Mouse (Mus musculus) liver, embryonic 11.5 days (tissue): ENCODE data around the gene Nudt17. TPM values are rescaled to one million over a fixed set of nuclear protein-coding genes. Genes with fewer than 3 reads are reported as not detected.
"Not testable (repeated sequence)": the region's sequence is repeated elsewhere in the genome, so short reads cannot be mapped to it uniquely, and the experiment has no call there.

Experiments used
- ATAC-seq: fragments of 200-750 bp; cut with Nextera tagmentation; replicated peaks from 2 replicates; pipeline ENCODE4 v1.8.0; 2017; ENCODE audit warnings: moderate number of reproducible peaks, mild to moderate bottlenecking, moderate TSS enrichment, moderate library complexity; ENCODE audit not compliant: low FRiP score
- DNase-seq: peaks from one replicate; pipeline ENCODE4 v3.0.0-alpha.2; 2017; ENCODE audit warnings: low spot score
- H3K27ac ChIP-seq: fragments of 300-500 bp; sonication (generic); 2 replicates; pipeline ENCODE4 v1.5.1; 2014; ENCODE audit warnings: mild to moderate bottlenecking, low read depth, low read length, control low read depth
- H3K27me3 ChIP-seq: fragments of 300-500 bp; sonication (generic); replicated peaks from 2 replicates; pipeline ENCODE4 v1.6.1; 2014; ENCODE audit warnings: low read length, mixed read lengths; ENCODE audit not compliant: control insufficient read depth, insufficient read depth
- H3K36me3 ChIP-seq: fragments of 300-500 bp; sonication (generic); 2 replicates; pipeline ENCODE4 v1.6.1; 2014; ENCODE audit warnings: mild to moderate bottlenecking, low read length, moderate library complexity, mixed read lengths; ENCODE audit not compliant: control insufficient read depth, insufficient read depth
- H3K4me1 ChIP-seq: fragments of 300-500 bp; sonication (generic); replicated peaks from 2 replicates; pipeline ENCODE4 v1.6.1; 2014; ENCODE audit warnings: low read length, mixed read lengths; ENCODE audit not compliant: control insufficient read depth, insufficient read depth
- H3K4me2 ChIP-seq: fragments of 300-500 bp; sonication (generic); 2 replicates; pipeline ENCODE4 v1.6.1; 2014; ENCODE audit warnings: mild to moderate bottlenecking, control low read depth, moderate library complexity
- H3K4me3 ChIP-seq: fragments of 300-500 bp; sonication (generic); 2 replicates; pipeline ENCODE4 v1.5.1; 2014; ENCODE audit warnings: low read depth, low read length, control low read depth
- H3K9ac ChIP-seq: fragments of 300-500 bp; sonication (generic); 2 replicates; pipeline ENCODE4 v1.6.1; 2014; ENCODE audit warnings: low read depth, low read length, control low read depth
- H3K9me3 ChIP-seq: fragments of 300-500 bp; sonication (generic); 2 replicates; pipeline ENCODE4 v1.6.1; 2016; ENCODE audit warnings: low read length, inconsistent platforms, mixed read lengths; ENCODE audit not compliant: control insufficient read depth
- WGBS: fragments of 180-500 bp; shearing (Covaris S2); extraction: QIAGEN DNeasy Blood & Tissue Kit; methylation state at CpG from one replicate; pipeline ENCODE4 v1.1.7; 2014; 5-methylcytosine and 5-hydroxymethylcytosine counted together
- polyA plus RNA-seq: library from polyadenylated mRNA; unstranded; fragments of >200 nt; fragmentation: Nextera tagmentation; extraction: Ambion mirVana; gene quantifications from 2 replicates; pipeline ENCODE4 v1.2.1, GENCODE M21; 2014

The Nudt17 gene
- polyA plus RNA-seq, 1 experiment from 2014 or later = 2.4 TPM

GRCm38 (mm10) chr3:96696766-96697732 lies 11.3 kb downstream of the Nudt17 start:
- Histone ChIP-seq H3K9ac (peak overlapping the region; percentile 84), H3K36me3 (no peaks in the 10 kb centered on the region), H3K4me1 (peaks cover 5% of the 10 kb centered on the region), H3K4me3 (peak overlapping the region; percentile 82), H3K4me2 (peak overlapping the region; percentile 77), H3K27ac (peak overlapping the region; percentile 88), H3K27me3 (no peaks in the 10 kb centered on the region), H3K9me3 (no peaks in the 10 kb centered on the region)
- ATAC-seq (peak; percentile 94), DNase-seq (peak; percentile 93)
- under 1% methylated on average over 81 of the region's 85 CpGs for WGBS

GRCm38 (mm10) chr3:96696198-96696765 lies 12.1 kb downstream of the Nudt17 start, which contains the start of gene Pias3:
Pias3 (plus strand) TSS chr3:96696384.
- peak; percentile 87 for DNase-seq
- peak within 1 kb of the TSS; percentile 77 for H3K4me2 ChIP-seq
- H3K4me1 ChIP-seq = peaks cover 5% of the 10 kb centered on the region
- H3K9ac ChIP-seq = peak within 1 kb of the TSS; percentile 84
- peak within 1 kb of the TSS; percentile 82 for H3K4me3 ChIP-seq
- peak; percentile 82 for ATAC-seq
- peak within 1 kb of the TSS; percentile 88 for H3K27ac ChIP-seq
- no peaks in the 10 kb centered on the region for H3K27me3 ChIP-seq
- no peaks in the 10 kb centered on the region for H3K9me3 ChIP-seq
- WGBS = under 1% methylated on average over 35 of the region's 35 CpGs
- H3K36me3 ChIP-seq = no peaks in the 10 kb centered on the region

DNA sequence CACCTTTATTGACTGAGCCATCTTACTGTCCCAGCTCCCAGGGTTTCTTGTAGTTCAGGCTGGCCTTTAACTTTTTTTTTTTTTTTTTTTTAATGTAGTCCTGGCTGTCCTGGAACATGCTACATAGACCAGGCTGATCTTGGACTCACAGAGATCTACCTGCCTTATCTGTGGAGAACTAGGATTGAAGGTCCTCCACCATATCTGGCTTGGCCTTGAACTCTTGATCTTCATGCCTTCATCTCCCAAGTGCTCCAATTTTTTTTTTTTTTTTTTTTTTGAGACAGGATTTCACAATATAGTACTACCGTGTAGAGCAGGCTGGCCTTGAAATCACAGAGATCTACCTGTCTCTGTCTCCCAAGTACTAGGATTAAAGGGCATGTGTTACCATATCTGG lies 14.8 kb downstream of the Nudt17 start:
- DNase-seq (no peak), ATAC-seq (no peak)
- Histone ChIP-seq H3K27ac (no peak overlapping the region), H3K4me2 (no peak overlapping the region), H3K9ac (no peak overlapping the region), H3K4me1 (peaks cover 5% of the 10 kb centered on the region), H3K9me3 (no peaks in the 10 kb centered on the region), H3K27me3 (no peaks in the 10 kb centered on the region; the same call in none of the 2 replicates), H3K36me3 (no peaks in the 10 kb centered on the region), H3K4me3 (no peak overlapping the region)
- WGBS = 72% methylated on average over 1 of the region's 1 CpGs

GRCm38 (mm10) chr3:96692506-96692905 lies 15.9 kb downstream of the Nudt17 start:
- no peaks in the 10 kb centered on the region for H3K9me3 ChIP-seq
- no peaks in the 10 kb centered on the region for H3K36me3 ChIP-seq
- H3K27ac ChIP-seq = no peak overlapping the region
- H3K4me1 ChIP-seq = peaks cover 1% of the 10 kb centered on the region
- no peak overlapping the region for H3K4me2 ChIP-seq
- no peak overlapping the region for H3K9ac ChIP-seq
- ATAC-seq (no peak), DNase-seq (no peak)
- no peaks in the 10 kb centered on the region; the same call in none of the 2 replicates for H3K27me3 ChIP-seq
- WGBS = 20% methylated on average over 3 of the region's 3 CpGs
- H3K4me3 ChIP-seq = no peak overlapping the region

- Histone ChIP-seq H3K9me3 (no peaks in the 10 kb centered on the region), H3K27ac (no peak overlapping the region), H3K4me1 (no peaks in the 10 kb centered on the region), H3K4me2 (no peak overlapping the region), H3K27me3 (peaks cover 4% of the 10 kb centered on the region), H3K4me3 (no peak overlapping the region), H3K9ac (no peak overlapping the region), H3K36me3 (no peaks in the 10 kb centered on the region)
- ATAC-seq (no peak), DNase-seq (no peak)
- WGBS = 45% methylated on average over 3 of the region's 3 CpGs
Measured at GRCm38 (mm10) chr3:96690298-96690697, 18.1 kb downstream of the Nudt17 start.

GRCm38 (mm10) chr3:96688854-96689253 lies 19.5 kb downstream of the Nudt17 start:
- 75% methylated on average over 11 of the region's 11 CpGs for WGBS
- ATAC-seq (no peak), DNase-seq (no peak)
- Histone ChIP-seq H3K36me3 (no peaks in the 10 kb centered on the region), H3K27me3 (peaks cover 18% of the 10 kb centered on the region), H3K4me1 (no peaks in the 10 kb centered on the region; the same call in 1 of the 2 replicates), H3K9ac (no peak overlapping the region), H3K27ac (no peak overlapping the region), H3K4me3 (no peak overlapping the region), H3K4me2 (no peak overlapping the region), H3K9me3 (no peaks in the 10 kb centered on the region)

- not testable (repeated sequence) for H3K9me3 ChIP-seq, H3K36me3 ChIP-seq, H3K27ac ChIP-seq, H3K4me3 ChIP-seq, H3K9ac ChIP-seq, H3K4me2 ChIP-seq, H3K4me1 ChIP-seq, ATAC-seq, DNase-seq
- WGBS = 87% methylated on average over 5 of the region's 5 CpGs
- peaks cover 30% of the 10 kb centered on the region for H3K27me3 ChIP-seq
Measured at GRCm38 (mm10) chr3:96686057-96686456, 22.3 kb downstream of the Nudt17 start.

DNA sequence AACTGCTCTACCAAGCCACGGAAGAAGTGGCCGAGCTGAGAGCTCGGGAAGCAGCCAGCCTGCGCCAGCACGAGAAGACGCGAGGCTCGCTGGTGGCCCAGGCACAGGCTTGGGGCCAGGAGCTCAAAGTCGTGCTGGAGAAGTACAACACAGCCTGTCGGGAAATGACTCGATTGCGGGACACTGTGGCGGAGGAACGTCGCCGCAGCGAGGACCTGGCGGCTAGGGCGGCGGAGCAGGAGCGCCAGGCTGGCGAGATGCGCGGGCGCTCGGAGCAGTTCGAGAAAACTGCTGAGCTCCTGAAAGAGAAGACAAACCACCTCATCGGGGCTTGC lies 23.6 kb downstream of the Nudt17 start:
- Histone ChIP-seq H3K27me3 (peaks cover 41% of the 10 kb centered on the region), H3K9me3 (no peaks in the 10 kb centered on the region), H3K27ac (no peak overlapping the region), H3K36me3 (no peaks in the 10 kb centered on the region), H3K4me2 (peak overlapping the region; percentile 37), H3K4me1 (no peaks in the 10 kb centered on the region; the same call in 1 of the 2 replicates), H3K4me3 (peak overlapping the region; percentile 3), H3K9ac (no peak overlapping the region)
- 18% methylated on average over 28 of the region's 28 CpGs for WGBS
- DNase-seq (no peak), ATAC-seq (no peak)
